8 mouse cellular contexts compared by ENCODE assay signal in genomic region chr19:4497263-4497973, GRCm38 (mm10). TPM values are rescaled to one million over a fixed set of nuclear protein-coding genes. Genes with fewer than 3 reads are reported as not detected.
DNase-seq lines count a peak whose midpoint lies in the region; ATAC-seq and TF ChIP-seq lines count a peak whose summit lies in the region.

No protein-coding gene starts in this region.

- H3K4me3 ChIP-seq in E14TG2a.4 (replicated peaks; ENCODE audit: low read length) = no peak overlapping the region
- no peak overlapping the region for H3K4me3 ChIP-seq in heart, embryonic 16.5 days (ENCODE audit: low read length)
- H3K4me3 ChIP-seq in neural tube, embryonic 15.5 days (replicated peaks) = no peak overlapping the region

- no peak overlapping the region for H3K9ac ChIP-seq in heart, embryonic 16.5 days (ENCODE audit: low read length)
- H3K9ac ChIP-seq in neural tube, embryonic 15.5 days (replicated peaks) = no peak overlapping the region

- ATAC-seq in erythroid progenitor cell, adult 5-6 weeks (replicated peaks; ENCODE audit: low FRiP score, poor library complexity, severe bottlenecking) = peak; percentile 65
- ATAC-seq in heart, embryonic 16.5 days (replicated peaks; ENCODE audit: extremely low read depth, insufficient read depth, low FRiP score) = peak; percentile 32; the same call in 1 of the 2 replicates
- ATAC-seq in neural tube, embryonic 15.5 days (ENCODE audit: low FRiP score) = peak; percentile 41; the same call in 1 of the 2 replicates

- H3K4me1 ChIP-seq in E14TG2a.4 (replicated peaks; ENCODE audit: low read depth, low read length) = peaks cover 9% of the 10 kb centered on the region
- H3K4me1 ChIP-seq in heart, embryonic 16.5 days (ENCODE audit: control insufficient read depth, insufficient read depth, low read length) = no peaks in the 10 kb centered on the region
- peaks cover 12% of the 10 kb centered on the region for H3K4me1 ChIP-seq in neural tube, embryonic 15.5 days

- H3K36me3 ChIP-seq in E14TG2a.4 (ENCODE audit: insufficient read depth, low read length) = no peaks in the 10 kb centered on the region
- H3K36me3 ChIP-seq in heart, embryonic 16.5 days (ENCODE audit: control insufficient read depth, insufficient read depth) = no peaks in the 10 kb centered on the region
- no peaks in the 10 kb centered on the region for H3K36me3 ChIP-seq in neural tube, embryonic 15.5 days

- DNase-seq in brain, embryonic 14.5 days (ENCODE audit: low read depth) = peak; percentile 86
- DNase-seq in kidney, postnatal 25 days = peak; percentile 83 to 84
- DNase-seq in lung, adult 18-20 months = peak; percentile 74 to 83
- DNase-seq in thymus, postnatal 0 days (ENCODE audit: low spot score) = peak; percentile 81

- TF ChIP-seq CTCF in E14TG2a.4 (conservative IDR thresholded peaks at IDR 0.05; ENCODE audit: low read length) = peak; percentile 87
- TF ChIP-seq CTCF in brain, embryonic 14.5 days (IDR thresholded peaks at IDR 0.05; ENCODE audit: borderline replicate concordance, extremely low read depth, insufficient read depth, insufficient read length) = peak; percentile 91

- TF ChIP-seq POLR2A in brain, embryonic 14.5 days (IDR thresholded peaks at IDR 0.05; ENCODE audit: borderline replicate concordance, extremely low read depth, insufficient read depth, insufficient read length, poor library complexity, severe bottlenecking) = no peak

- 6% methylated on average over 4 of the region's 4 CpGs for WGBS in heart, embryonic 16.5 days
- 6% methylated on average over 4 of the region's 4 CpGs for WGBS in neural tube, embryonic 15.5 days

- no peak overlapping the region for H3K4me2 ChIP-seq in heart, embryonic 16.5 days (ENCODE audit: low read depth, low read length)
- peak overlapping the region; percentile 30; the same call in 1 of the 2 replicates for H3K4me2 ChIP-seq in neural tube, embryonic 15.5 days

- H3K27ac ChIP-seq in heart, embryonic 16.5 days (ENCODE audit: low read length) = no peak overlapping the region
- no peak overlapping the region for H3K27ac ChIP-seq in neural tube, embryonic 15.5 days (replicated peaks)

- H3K27me3 ChIP-seq in E14TG2a.4 (ENCODE audit: insufficient read depth, low read length) = peaks cover 10% of the 10 kb centered on the region
- no peaks in the 10 kb centered on the region; the same call in 1 of the 2 replicates for H3K27me3 ChIP-seq in heart, embryonic 16.5 days (ENCODE audit: control insufficient read depth, insufficient read depth, low read length)
- no peaks in the 10 kb centered on the region for H3K27me3 ChIP-seq in neural tube, embryonic 15.5 days (replicated peaks)

- H3K9me3 ChIP-seq in E14TG2a.4 (ENCODE audit: low read length) = no peaks in the 10 kb centered on the region
- H3K9me3 ChIP-seq in heart, embryonic 16.5 days (replicated peaks; ENCODE audit: control insufficient read depth, low read length) = no peaks in the 10 kb centered on the region
- H3K9me3 ChIP-seq in neural tube, embryonic 15.5 days (replicated peaks) = no peaks in the 10 kb centered on the region

RNA-seq across cellular contexts. Expression of gene 2010003K11Rik, which starts 1.0 kb away (rescaled TPM):
- polyA plus RNA-seq in brain, embryonic 14.5 days (2012; rRNA removed) = 0.08 TPM in 1 of 2 replicates, not detected in the other
- total RNA-seq in erythroid progenitor cell, adult 5-6 weeks (2015; ENCODE audit: low replicate concordance) = not detected in 2 replicates
- not detected in 2 replicates for total RNA-seq in erythroid progenitor cell, adult 5-6 weeks (2017; ENCODE audit: low replicate concordance)
- 0.12 TPM in 1 of 2 replicates, not detected in the other for polyA plus RNA-seq in heart, embryonic 16.5 days (2015; fragmentation: Nextera tagmentation; extraction: Ambion mirVana)
- 0.17 TPM in 1 of 2 replicates, not detected in the other for polyA plus RNA-seq in neural tube, embryonic 15.5 days (2015; fragmentation: Nextera tagmentation; extraction: Ambion mirVana)
- not detected in 2 replicates for polyA plus RNA-seq in thymus, postnatal 0 days (2015; fragmentation: Nextera tagmentation; extraction: Ambion mirVana)

RNA-seq across cellular contexts. Expression of gene Pcx, which starts 12.9 kb away (rescaled TPM):
- 12.4 and 19.4 TPM in 2 replicates for polyA plus RNA-seq in brain, embryonic 14.5 days (2012; rRNA removed)
- total RNA-seq in erythroid progenitor cell, adult 5-6 weeks (2015; ENCODE audit: low replicate concordance) = 21.6 and 42.8 TPM in 2 replicates
- 40.8 and 44.3 TPM in 2 replicates for total RNA-seq in erythroid progenitor cell, adult 5-6 weeks (2017; ENCODE audit: low replicate concordance)
- polyA plus RNA-seq in heart, embryonic 16.5 days (2015; fragmentation: Nextera tagmentation; extraction: Ambion mirVana) = 14.1 and 15.8 TPM in 2 replicates
- polyA plus RNA-seq in neural tube, embryonic 15.5 days (2015; fragmentation: Nextera tagmentation; extraction: Ambion mirVana) = 29.5 and 31.5 TPM in 2 replicates
- 5.2 and 5.3 TPM in 2 replicates for polyA plus RNA-seq in thymus, postnatal 0 days (2015; fragmentation: Nextera tagmentation; extraction: Ambion mirVana)

RNA-seq across cellular contexts. Expression of gene Syt12, which starts 20.2 kb away (rescaled TPM):
- polyA plus RNA-seq in brain, embryonic 14.5 days (2012; rRNA removed) = 1.7 and 2.9 TPM in 2 replicates
- not detected in 2 replicates for total RNA-seq in erythroid progenitor cell, adult 5-6 weeks (2015; ENCODE audit: low replicate concordance)
- total RNA-seq in erythroid progenitor cell, adult 5-6 weeks (2017; ENCODE audit: low replicate concordance) = not detected in 2 replicates
- polyA plus RNA-seq in heart, embryonic 16.5 days (2015; fragmentation: Nextera tagmentation; extraction: Ambion mirVana) = 0.76 and 1.1 TPM in 2 replicates
- 8.8 TPM in 2 replicates for polyA plus RNA-seq in neural tube, embryonic 15.5 days (2015; fragmentation: Nextera tagmentation; extraction: Ambion mirVana)
- polyA plus RNA-seq in thymus, postnatal 0 days (2015; fragmentation: Nextera tagmentation; extraction: Ambion mirVana) = 0.82 and 1.5 TPM in 2 replicates

RNA-seq across cellular contexts. Expression of gene Rhod, which starts 58.2 kb away (rescaled TPM):
- 4.2 and 5.2 TPM in 2 replicates for polyA plus RNA-seq in brain, embryonic 14.5 days (2012; rRNA removed)
- total RNA-seq in erythroid progenitor cell, adult 5-6 weeks (2015; ENCODE audit: low replicate concordance) = not detected in 2 replicates
- total RNA-seq in erythroid progenitor cell, adult 5-6 weeks (2017; ENCODE audit: low replicate concordance) = not detected in 2 replicates
- polyA plus RNA-seq in heart, embryonic 16.5 days (2015; fragmentation: Nextera tagmentation; extraction: Ambion mirVana) = 18.3 and 20.4 TPM in 2 replicates
- polyA plus RNA-seq in neural tube, embryonic 15.5 days (2015; fragmentation: Nextera tagmentation; extraction: Ambion mirVana) = 4.5 and 8.7 TPM in 2 replicates
- polyA plus RNA-seq in thymus, postnatal 0 days (2015; fragmentation: Nextera tagmentation; extraction: Ambion mirVana) = 6.6 and 7.7 TPM in 2 replicates
